Mouse (Mus musculus) right cerebral cortex, postnatal 4 days (tissue): Measurements from ENCODE around the gene Prmt7.
A peak's percentile ranks its signal among the peaks of the same experiment; 100 is the strongest.

Source experiments
- DNase-seq: peaks from one replicate; pipeline ENCODE4 v3.0.0-alpha.2; 2022

Gene Prmt7

GRCm38 (mm10) chr8:106292484-106293396, 82.0 kb downstream of the Prmt7 start:
- no peak for DNase-seq

- no peak for DNase-seq
Observed at GRCm38 (mm10) chr8:106298261-106298660, 87.5 kb downstream of the Prmt7 start.

- DNase-seq, result no peak
Observed at GRCm38 (mm10) chr8:106298846-106299245, 88.1 kb downstream of the Prmt7 start.

GRCm38 (mm10) chr8:106299686-106300085, 89.0 kb downstream of the Prmt7 start:
- no peak for DNase-seq

GRCm38 (mm10) chr8:106300739-106301715, 90.3 kb downstream of the Prmt7 start:
- DNase-seq, result peak; percentile 61
